Mouse (Mus musculus) midbrain, embryonic 11.5 days (tissue): Measurements from ENCODE around the gene Hnrnph1. TPM values are rescaled to one million over a fixed set of nuclear protein-coding genes. Genes with fewer than 3 reads are reported as not detected.

Experiments used
- ATAC-seq: fragments of 200-750 bp; cut with Nextera tagmentation; 2 replicates; pipeline ENCODE4 v1.8.0; 2017; ENCODE audit warnings: moderate TSS enrichment, moderate library complexity; ENCODE audit not compliant: low FRiP score
- DNase-seq: peaks from one replicate; pipeline ENCODE4 v3.0.0; 2015; ENCODE audit warnings: low spot score; ENCODE audit errors: missing footprints
- H3K27ac ChIP-seq: fragments of 300-500 bp; sonication (generic); 2 replicates; pipeline ENCODE4 v1.5.1; 2014; ENCODE audit warnings: low read depth, low read length
- H3K27me3 ChIP-seq: fragments of 300-500 bp; sonication (generic); 2 replicates; pipeline ENCODE4 v1.6.1; 2014; ENCODE audit warnings: mild to moderate bottlenecking, low read length, moderate library complexity, mixed read lengths; ENCODE audit not compliant: control insufficient read depth, insufficient read depth
- H3K36me3 ChIP-seq: fragments of 300-500 bp; sonication (generic); 2 replicates; pipeline ENCODE4 v1.6.1; 2014; ENCODE audit warnings: mild to moderate bottlenecking, low read length, moderate library complexity, mixed read lengths; ENCODE audit not compliant: control insufficient read depth, insufficient read depth
- H3K4me1 ChIP-seq: fragments of 300-500 bp; sonication (generic); 2 replicates; pipeline ENCODE4 v1.6.1; 2014; ENCODE audit warnings: low read length; ENCODE audit not compliant: control insufficient read depth, insufficient read depth
- H3K4me2 ChIP-seq: fragments of 300-500 bp; sonication (generic); 2 replicates; pipeline ENCODE4 v1.6.1; 2014; ENCODE audit warnings: mild to moderate bottlenecking, moderate library complexity
- H3K4me3 ChIP-seq: fragments of 300-500 bp; sonication (generic); 2 replicates; pipeline ENCODE4 v1.5.1; 2014; ENCODE audit warnings: low read depth, low read length
- H3K9ac ChIP-seq: fragments of 300-500 bp; sonication (generic); 2 replicates; pipeline ENCODE4 v1.6.1; 2014; ENCODE audit warnings: low read length
- H3K9me3 ChIP-seq: fragments of 300-500 bp; sonication (generic); 2 replicates; pipeline ENCODE4 v1.6.1; 2016; ENCODE audit warnings: low read length; ENCODE audit not compliant: control insufficient read depth
- WGBS: fragments of 180-500 bp; shearing (Covaris S2); extraction: QIAGEN DNeasy Blood & Tissue Kit; methylation state at CpG from one replicate; pipeline ENCODE4 v1.1.7; 2014; 5-methylcytosine and 5-hydroxymethylcytosine counted together
- polyA plus RNA-seq: library from polyadenylated mRNA; unstranded; fragments of >200 nt; fragmentation: Nextera tagmentation; extraction: Ambion mirVana; gene quantifications from 2 replicates; pipeline ENCODE4 v1.2.1, GENCODE M21; 2014

The Hnrnph1 gene
- polyA plus RNA-seq, 1 experiment from 2014 or later, result 848 TPM

DNA sequence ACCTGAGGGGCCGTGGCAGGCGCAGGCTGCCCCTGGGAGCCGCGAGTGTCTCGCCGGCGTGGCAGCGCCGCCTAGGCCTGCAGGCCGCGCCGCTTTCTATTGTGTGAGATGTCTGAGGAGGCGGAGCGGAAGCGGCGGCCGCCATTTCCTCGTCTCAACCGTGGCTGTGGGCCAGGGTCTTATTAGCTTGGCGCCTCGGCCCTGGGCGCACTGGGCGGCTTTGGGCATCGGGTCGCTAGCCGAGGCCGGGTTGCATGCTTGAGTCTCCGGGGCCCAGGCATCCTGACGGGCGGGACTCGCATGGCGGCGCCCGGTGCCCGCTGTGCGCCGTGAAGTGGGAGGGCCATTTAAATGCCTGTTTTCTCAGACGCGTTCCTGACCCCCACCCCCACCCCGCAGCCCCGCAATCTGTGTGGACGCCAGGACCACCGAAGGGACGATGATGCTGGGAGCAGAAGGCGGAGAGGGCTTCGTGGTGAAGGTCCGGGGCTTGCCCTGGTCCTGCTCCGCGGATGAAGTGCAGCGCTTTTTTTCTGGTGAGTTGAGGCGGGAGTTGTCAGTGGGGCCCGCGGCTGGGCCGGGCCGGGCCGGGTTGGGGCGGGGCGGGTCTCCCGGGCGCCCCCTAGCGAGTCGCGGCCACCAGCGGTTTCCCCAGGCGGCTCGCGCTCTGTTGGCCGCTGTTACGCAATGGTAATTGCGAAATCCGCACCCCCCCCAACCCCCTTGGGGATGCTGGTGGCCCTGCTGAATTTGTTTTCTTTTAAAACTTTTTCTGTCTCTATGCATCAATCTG is 1.3 kb downstream of the Hnrnph1 start:
- H3K4me2 ChIP-seq, result peak overlapping the region; percentile 97
- peaks cover 6% of the 10 kb centered on the region for H3K27me3 ChIP-seq
- peak; percentile 98 for DNase-seq
- no peaks in the 10 kb centered on the region for H3K9me3 ChIP-seq
- H3K27ac ChIP-seq, result peak overlapping the region; percentile 98
- under 1% methylated on average over 68 of the region's 71 CpGs for whole genome bisulfite sequencing
- H3K9ac ChIP-seq, result peak overlapping the region; percentile 100
- H3K36me3 ChIP-seq, result peaks cover 13% of the 10 kb centered on the region; the same call in 1 of the 2 replicates
- ATAC-seq, result peak; percentile 83
- peak overlapping the region; percentile 96 for H3K4me3 ChIP-seq
- H3K4me1 ChIP-seq, result peaks cover 28% of the 10 kb centered on the region

DNA sequence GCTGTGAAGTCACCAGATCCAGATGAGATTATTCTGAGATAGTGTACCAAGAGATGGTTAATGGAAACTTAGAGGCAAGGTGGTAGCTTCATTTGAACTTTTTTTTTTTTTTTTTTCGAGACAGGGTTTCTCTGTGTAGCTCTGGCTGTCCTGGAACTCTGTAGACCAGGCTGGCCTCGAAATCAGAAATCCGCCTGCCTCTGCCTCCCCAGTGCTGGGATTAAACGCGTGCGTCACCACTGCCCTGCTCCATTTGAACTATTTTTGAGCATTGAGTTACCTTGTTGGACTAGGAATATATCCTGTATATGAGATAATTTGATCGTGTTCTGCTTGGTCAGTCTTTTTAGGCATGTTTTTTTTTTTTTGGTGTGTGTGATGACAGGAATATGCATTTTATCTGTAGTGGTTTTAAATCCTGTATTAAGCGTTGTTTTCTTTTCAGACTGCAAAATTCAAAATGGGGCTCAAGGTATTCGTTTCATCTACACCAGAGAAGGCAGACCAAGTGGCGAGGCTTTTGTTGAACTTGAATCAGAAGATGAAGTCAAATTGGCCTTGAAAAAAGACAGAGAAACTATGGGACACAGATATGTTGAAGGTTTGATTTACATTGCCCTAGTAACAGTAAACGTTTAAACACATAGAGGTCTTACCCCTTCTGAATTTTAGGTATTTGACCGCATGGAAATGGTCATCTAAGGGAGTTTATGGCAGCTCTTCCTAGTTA is 2.4 kb downstream of the Hnrnph1 start:
- H3K27me3 ChIP-seq, result peaks cover 2% of the 10 kb centered on the region
- ATAC-seq, result no peak
- peaks cover 28% of the 10 kb centered on the region for H3K4me1 ChIP-seq
- peaks cover 13% of the 10 kb centered on the region; the same call in 1 of the 2 replicates for H3K36me3 ChIP-seq
- H3K27ac ChIP-seq, result no peak overlapping the region
- peak overlapping the region; percentile 96 for H3K4me3 ChIP-seq
- 75% methylated on average over 12 of the region's 12 CpGs for WGBS
- DNase-seq, result no peak
- peak overlapping the region; percentile 100; the same call in 1 of the 2 replicates for H3K9ac ChIP-seq
- H3K9me3 ChIP-seq, result no peaks in the 10 kb centered on the region
- H3K4me2 ChIP-seq, result peak overlapping the region; percentile 89

DNA sequence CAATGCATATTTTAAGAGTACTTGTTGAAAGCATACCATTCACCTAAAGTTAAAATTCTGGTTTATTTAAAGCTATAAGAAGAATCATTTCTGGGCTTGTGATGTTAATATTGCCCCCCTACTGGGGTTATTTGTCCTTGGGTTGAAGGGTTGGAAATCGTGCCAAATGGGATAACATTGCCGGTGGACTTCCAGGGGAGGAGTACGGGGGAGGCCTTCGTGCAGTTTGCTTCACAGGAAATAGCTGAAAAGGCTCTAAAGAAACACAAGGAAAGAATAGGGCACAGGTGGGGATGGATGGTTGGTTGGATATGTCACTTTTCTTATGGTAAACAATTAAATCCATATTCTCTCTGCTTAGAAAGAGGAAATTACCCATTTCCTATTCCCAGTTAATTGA is 4.5 kb downstream of the Hnrnph1 start:
- Histone ChIP-seq H3K4me2 (peak overlapping the region; percentile 31), H3K27ac (no peak overlapping the region), H3K4me3 (no peak overlapping the region), H3K9me3 (no peaks in the 10 kb centered on the region), H3K4me1 (peaks cover 16% of the 10 kb centered on the region), H3K36me3 (peaks cover 18% of the 10 kb centered on the region), H3K27me3 (no peaks in the 10 kb centered on the region), H3K9ac (no peak overlapping the region)
- DNase-seq (no peak), ATAC-seq (no peak)
- 60% methylated on average over 4 of the region's 4 CpGs for WGBS

DNA sequence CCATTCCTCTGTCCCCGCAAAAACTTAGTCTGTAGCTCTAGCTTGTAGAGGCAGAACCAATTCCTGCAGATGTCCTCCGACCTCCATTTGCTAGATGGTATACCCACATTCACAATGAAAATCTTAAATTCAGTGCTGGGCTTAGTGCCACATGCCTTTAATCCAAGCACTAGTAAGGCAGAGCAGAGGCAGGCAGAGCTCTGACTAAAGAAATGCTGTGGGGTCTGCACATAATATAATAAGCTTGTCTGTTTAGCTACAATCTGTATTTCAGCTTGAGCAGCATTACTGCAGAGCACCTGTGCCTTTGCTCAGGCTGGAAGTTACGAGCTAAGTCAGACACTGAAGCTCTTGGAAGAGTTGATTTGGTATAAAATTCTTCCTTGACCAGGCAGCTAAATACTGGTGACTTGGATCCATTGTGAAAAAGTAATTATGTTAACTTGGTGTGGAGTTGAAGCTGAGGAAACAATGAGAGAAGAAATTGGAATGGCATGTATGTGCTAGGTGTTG is 10.4 kb downstream of the Hnrnph1 start:
- Histone ChIP-seq H3K4me2 (no peak overlapping the region), H3K4me1 (no peaks in the 10 kb centered on the region), H3K9me3 (no peaks in the 10 kb centered on the region), H3K27me3 (no peaks in the 10 kb centered on the region), H3K4me3 (no peak overlapping the region), H3K27ac (no peak overlapping the region), H3K9ac (no peak overlapping the region), H3K36me3 (peaks cover 20% of the 10 kb centered on the region)
- ATAC-seq, result no peak
- DNase-seq, result no peak
- WGBS, result 80% methylated on average over 3 of the region's 3 CpGs

DNA sequence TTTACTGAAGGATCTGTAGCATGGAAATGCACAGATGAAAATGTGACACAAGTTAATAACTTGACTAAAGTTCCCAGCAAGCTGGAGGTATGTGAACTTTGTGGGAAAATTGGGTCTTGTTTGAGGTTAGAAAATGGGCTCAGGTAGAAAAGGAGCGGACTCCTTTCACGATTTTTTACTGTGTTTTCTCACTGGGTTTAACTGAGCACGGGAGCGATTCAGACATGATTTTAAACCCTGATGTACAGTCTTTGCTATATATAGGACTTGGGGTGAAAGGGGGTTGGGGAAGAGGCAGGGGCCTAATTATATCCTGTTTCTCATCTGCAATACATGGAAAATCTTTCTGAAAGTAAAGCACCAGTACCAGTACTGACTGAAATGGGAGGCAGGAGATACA is 10.9 kb downstream of the Hnrnph1 start:
- H3K36me3 ChIP-seq, result peaks cover 16% of the 10 kb centered on the region
- no peak for ATAC-seq

DNA sequence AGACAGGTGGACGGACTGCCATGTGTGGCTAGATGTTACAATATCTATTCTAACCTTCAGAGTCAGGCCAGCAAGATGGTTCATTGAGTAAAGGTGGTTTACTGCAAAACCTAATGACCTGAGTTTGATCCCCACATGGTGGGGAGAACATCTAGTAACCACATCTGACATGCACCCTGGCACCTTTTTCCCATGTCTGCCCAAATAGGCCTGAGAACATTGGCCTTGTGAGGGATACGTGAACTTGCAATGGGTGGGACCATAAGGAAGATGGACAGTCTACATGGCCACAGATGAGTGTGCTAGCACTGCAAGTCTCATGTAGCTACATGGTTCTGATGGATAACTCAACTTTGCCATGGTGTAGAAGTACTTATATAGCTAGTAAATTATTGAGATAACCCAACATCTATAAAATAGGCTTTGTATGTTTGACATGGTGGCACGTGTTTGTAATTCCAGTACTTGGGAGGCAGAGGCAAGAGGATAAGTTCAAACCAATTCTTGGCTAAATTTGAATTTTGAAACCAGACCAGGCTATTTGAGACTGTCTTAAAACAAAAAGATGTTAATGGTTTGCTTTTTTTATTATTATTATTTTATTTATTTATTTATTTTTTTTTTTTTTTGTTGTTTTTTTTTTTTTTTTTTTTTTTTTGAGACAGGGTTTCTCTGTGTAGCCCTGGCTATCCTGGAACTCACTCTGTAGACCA is 11.6 kb downstream of the Hnrnph1 start:
- H3K4me1 ChIP-seq, result no peaks in the 10 kb centered on the region
- 94% methylated on average over 3 of the region's 3 CpGs for WGBS
- H3K36me3 ChIP-seq, result peaks cover 16% of the 10 kb centered on the region
- ATAC-seq, result no peak
- H3K4me3 ChIP-seq, result no peak overlapping the region
- peak; percentile 72 for DNase-seq
- no peak overlapping the region for H3K9ac ChIP-seq
- H3K4me2 ChIP-seq, result no peak overlapping the region
- H3K9me3 ChIP-seq, result no peaks in the 10 kb centered on the region
- H3K27me3 ChIP-seq, result no peaks in the 10 kb centered on the region
- no peak overlapping the region for H3K27ac ChIP-seq

More for the DNA sequence above, 10.9 kb downstream of the Hnrnph1 start:
- Histone ChIP-seq H3K9ac (no peak overlapping the region), H3K4me3 (no peak overlapping the region), H3K9me3 (no peaks in the 10 kb centered on the region), H3K4me1 (no peaks in the 10 kb centered on the region), H3K4me2 (no peak overlapping the region), H3K27me3 (no peaks in the 10 kb centered on the region), H3K27ac (no peak overlapping the region)
- WGBS, result 98% methylated on average over 4 of the region's 4 CpGs
- DNase-seq, result no peak

DNA sequence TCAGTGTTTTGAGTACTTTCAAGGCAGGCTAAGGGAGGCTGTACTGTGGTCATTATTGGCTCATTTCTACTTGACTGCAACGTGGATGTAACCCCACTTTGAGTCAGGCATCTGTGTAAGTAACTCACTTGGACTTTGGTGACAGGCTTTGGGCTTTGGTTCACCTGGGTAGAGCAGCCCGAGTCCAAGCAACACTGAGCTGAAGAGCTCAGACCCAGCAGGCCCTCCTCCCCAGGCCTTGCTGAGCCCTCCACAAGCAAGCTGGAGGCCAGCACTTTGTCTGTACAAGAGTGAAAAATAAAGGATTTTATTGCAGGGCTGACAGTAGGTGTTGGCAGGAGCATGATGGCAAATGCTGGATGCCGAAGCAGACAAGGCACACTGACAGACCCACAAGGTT is 12.2 kb downstream of the Hnrnph1 start:
- ATAC-seq, result no peak
- H3K9me3 ChIP-seq, result no peaks in the 10 kb centered on the region
- H3K4me2 ChIP-seq, result no peak overlapping the region
- no peak overlapping the region for H3K27ac ChIP-seq
- H3K36me3 ChIP-seq, result peaks cover 19% of the 10 kb centered on the region
- H3K9ac ChIP-seq, result no peak overlapping the region
- H3K27me3 ChIP-seq, result no peaks in the 10 kb centered on the region
- no peak overlapping the region for H3K4me3 ChIP-seq
- no peak for DNase-seq
- 76% methylated on average over 3 of the region's 3 CpGs for WGBS
- no peaks in the 10 kb centered on the region for H3K4me1 ChIP-seq

DNA sequence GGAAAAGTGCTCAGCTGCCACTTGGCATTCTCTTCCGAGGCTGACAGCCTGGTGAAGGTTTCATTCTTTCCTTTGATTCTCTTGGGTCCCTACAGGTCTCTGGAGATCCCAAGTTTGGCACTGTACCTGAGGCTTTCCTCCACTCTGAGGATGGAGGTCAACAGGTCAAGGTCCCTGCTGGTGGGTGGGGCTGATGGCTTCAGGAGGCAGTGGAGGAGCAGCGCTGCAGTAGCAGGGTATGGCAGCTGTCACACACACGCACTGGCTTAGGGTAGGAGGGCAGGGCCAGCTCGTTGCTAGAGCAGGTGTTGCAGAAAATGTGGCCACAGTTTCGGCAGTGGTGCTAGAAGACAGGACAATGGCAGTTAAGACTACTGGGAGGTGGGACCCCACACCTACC is 12.8 kb downstream of the Hnrnph1 start:
- Histone ChIP-seq H3K4me3 (no peak overlapping the region), H3K4me2 (no peak overlapping the region), H3K27me3 (no peaks in the 10 kb centered on the region), H3K9ac (no peak overlapping the region), H3K9me3 (no peaks in the 10 kb centered on the region), H3K36me3 (peaks cover 17% of the 10 kb centered on the region; the same call in 1 of the 2 replicates), H3K27ac (no peak overlapping the region), H3K4me1 (no peaks in the 10 kb centered on the region)
- 83% methylated on average over 5 of the region's 5 CpGs for WGBS
- peak; percentile 61 for DNase-seq
- no peak for ATAC-seq
